In the genomic region with DNA sequence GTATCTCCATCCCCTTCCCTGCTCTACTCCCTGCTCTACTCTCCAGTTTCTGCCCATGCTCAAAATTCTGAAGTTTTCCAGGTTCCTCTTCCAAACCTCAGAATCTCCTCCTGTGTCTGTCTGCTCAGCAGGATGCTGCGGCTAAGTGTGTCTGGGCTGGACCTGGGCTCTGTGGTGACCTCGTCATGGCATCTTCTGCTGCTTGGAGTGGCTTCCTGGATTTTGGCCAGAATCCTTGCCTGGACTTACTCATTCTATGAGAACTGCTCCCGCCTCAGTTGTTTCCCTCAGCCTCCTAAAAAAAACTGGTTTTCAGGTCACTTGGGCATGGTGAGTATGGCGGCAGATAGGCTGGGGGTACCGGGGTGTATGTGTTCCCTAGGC, we compare ENCODE assay signal across 8 mouse cellular contexts. TPM values are rescaled to one million over a fixed set of nuclear protein-coding genes. Genes with fewer than 3 reads are reported as not detected.
DNase-seq lines count a peak whose midpoint lies in the region; ATAC-seq lines count a peak whose summit lies in the region.

No protein-coding gene starts in this region.

- H3K27ac ChIP-seq in forebrain, embryonic 16.5 days (ENCODE audit: low read length): no peak overlapping the region
- H3K27ac ChIP-seq in limb, embryonic 10.5 days: peak overlapping the region; percentile 66; the same call in 1 of the 2 replicates
- H3K27ac ChIP-seq in neural tube, embryonic 13.5 days (replicated peaks): 0 out of 2 replicates have a peak overlapping the region, but pooled peaks have one; percentile 10

- no peaks in the 10 kb centered on the region for H3K36me3 ChIP-seq in forebrain, embryonic 16.5 days (ENCODE audit: control insufficient read depth, insufficient read depth)
- H3K36me3 ChIP-seq in limb, embryonic 10.5 days: 0 out of 2 replicates have a peak, but pooled peaks cover 2% of the 10 kb centered on the region
- no peaks in the 10 kb centered on the region for H3K36me3 ChIP-seq in neural tube, embryonic 13.5 days

- peak overlapping the region; percentile 56 for H3K4me3 ChIP-seq in forebrain, embryonic 16.5 days (replicated peaks; ENCODE audit: low read length)
- peak overlapping the region; percentile 52 for H3K4me3 ChIP-seq in limb, embryonic 10.5 days
- H3K4me3 ChIP-seq in neural tube, embryonic 13.5 days: peak overlapping the region; percentile 42

- peak; percentile 29 for DNase-seq in cerebellum, adult 11 months
- peak; percentile 65 to 66 for DNase-seq in adrenal gland, postnatal 36 days
- DNase-seq in limb, embryonic 10.5 days (ENCODE audit: low spot score): no peak
- no peak for DNase-seq in left cerebral cortex, adult 18-20 months (ENCODE audit: low spot score in 2 of 2)
- DNase-seq in left cerebral cortex, postnatal 4 days: no peak

- no peak for ATAC-seq in cerebellum, adult (ENCODE audit: insufficient number of reproducible peaks, low FRiP score, low TSS enrichment)
- peak; percentile 5; the same call in 1 of the 2 replicates for ATAC-seq in forebrain, embryonic 16.5 days
- ATAC-seq in neural tube, embryonic 13.5 days (ENCODE audit: low read depth): no peak

- intact Hi-C loops in left cerebral cortex, postnatal 4 days (cut with DNase I): no loop called here

- H3K27me3 ChIP-seq in forebrain, embryonic 16.5 days (replicated peaks; ENCODE audit: control insufficient read depth, insufficient read depth, low read length): no peaks in the 10 kb centered on the region
- H3K27me3 ChIP-seq in limb, embryonic 10.5 days (ENCODE audit: low read depth, poor library complexity, severe bottlenecking): no peaks in the 10 kb centered on the region
- H3K27me3 ChIP-seq in neural tube, embryonic 13.5 days: no peaks in the 10 kb centered on the region

- peak overlapping the region; percentile 72 for H3K4me2 ChIP-seq in forebrain, embryonic 16.5 days (ENCODE audit: low read length)
- peak overlapping the region; percentile 54 for H3K4me2 ChIP-seq in neural tube, embryonic 13.5 days

- WGBS in forebrain, embryonic 16.5 days: 64% methylated on average over 5 of the region's 5 CpGs
- WGBS in limb, embryonic 10.5 days: 76% methylated on average over 5 of the region's 5 CpGs
- WGBS in neural tube, embryonic 13.5 days: 70% methylated on average over 5 of the region's 5 CpGs

- no peaks in the 10 kb centered on the region for H3K9me3 ChIP-seq in forebrain, embryonic 16.5 days (ENCODE audit: control insufficient read depth, low read length)
- no peaks in the 10 kb centered on the region for H3K9me3 ChIP-seq in limb, embryonic 10.5 days (replicated peaks)
- H3K9me3 ChIP-seq in neural tube, embryonic 13.5 days: no peaks in the 10 kb centered on the region

- peaks cover 9% of the 10 kb centered on the region for H3K4me1 ChIP-seq in forebrain, embryonic 16.5 days (replicated peaks; ENCODE audit: control insufficient read depth, insufficient read depth, low read length)
- peaks cover 12% of the 10 kb centered on the region for H3K4me1 ChIP-seq in limb, embryonic 10.5 days
- peaks cover 11% of the 10 kb centered on the region for H3K4me1 ChIP-seq in neural tube, embryonic 13.5 days (replicated peaks)

- H3K9ac ChIP-seq in forebrain, embryonic 16.5 days (replicated peaks; ENCODE audit: low read depth, low read length): peak overlapping the region; percentile 68
- peak overlapping the region; percentile 61 for H3K9ac ChIP-seq in neural tube, embryonic 13.5 days

RNA-seq across cellular contexts. Expression of gene Cyp4f16, which starts 0.5 kb away (rescaled TPM):
- 10 to 100 TPM; 10.1 to 12.4 TPM for total RNA-seq in adrenal gland, postnatal 36 days (2021)
- 20.0 and 26.1 TPM in 2 replicates for polyA plus RNA-seq in forebrain, embryonic 16.5 days (2015; fragmentation: Nextera tagmentation; extraction: Ambion mirVana)
- 13.4 and 19.2 TPM in 2 replicates for polyA plus RNA-seq in limb, embryonic 10.5 days (2016; fragmentation: Nextera tagmentation; extraction: Ambion mirVana)
- 25.2 and 28.4 TPM in 2 replicates for polyA plus RNA-seq in neural tube, embryonic 13.5 days (2015; fragmentation: Nextera tagmentation; extraction: Ambion mirVana)
- total RNA-seq in left cerebral cortex, adult 18-20 months (2021): 1 to 10 TPM; 5.2 to 6.8 TPM
- total RNA-seq in left cerebral cortex, postnatal 4 days (2021): 1 to 10 TPM; 6.2 to 6.6 TPM

RNA-seq across cellular contexts. Expression of gene Cyp4f17, which starts 31.0 kb away (rescaled TPM):
- 1 to 10 TPM; 6.9 to 8.8 TPM for total RNA-seq in adrenal gland, postnatal 36 days (2021)
- polyA plus RNA-seq in forebrain, embryonic 16.5 days (2015; fragmentation: Nextera tagmentation; extraction: Ambion mirVana): 6.7 and 8.9 TPM in 2 replicates
- 5.6 and 9.2 TPM in 2 replicates for polyA plus RNA-seq in limb, embryonic 10.5 days (2016; fragmentation: Nextera tagmentation; extraction: Ambion mirVana)
- polyA plus RNA-seq in neural tube, embryonic 13.5 days (2015; fragmentation: Nextera tagmentation; extraction: Ambion mirVana): 11.5 and 12.1 TPM in 2 replicates
- total RNA-seq in left cerebral cortex, adult 18-20 months (2021): 1 to 10 TPM; 2.9 to 3.4 TPM
- total RNA-seq in left cerebral cortex, postnatal 4 days (2021): 1 to 10 TPM; 4.2 to 4.9 TPM

Comparison
In these comparisons a context has a peak if more than half of its experiments do, and no peak if none do; other contexts are left out.
1. DNase-seq: peak in cerebellum, adult 11 months (single experiment) and adrenal gland, postnatal 36 days (2 of 2); none in limb, embryonic 10.5 days (single experiment), left cerebral cortex, adult 18-20 months (0 of 2) and left cerebral cortex, postnatal 4 days (single experiment).
2. Peak in every context shown above with its lines, with median percentiles within 50 percentile points of each other: H3K4me3 ChIP-seq.